Mouse (Mus musculus) embryonic stem cell, embryonic (primary cell): ENCODE measurements around the gene Calhm4.
"Not testable (repeated sequence)": the region's sequence is repeated elsewhere in the genome, so short reads cannot be mapped to it uniquely, and the experiment has no call there.

ENCODE experiments used
- CTCF ChIA-PET, 4 experiments: fragments of 300-600 bp in 2 of 4; fragments of 350-600 bp in 2 of 4; sonication (Branson Sonifier 250); formaldehyde crosslinking; loops; one replicate each; lab custom pipeline; 2022; ENCODE audit warnings: inconsistent platforms in 2 of 4; lab: Charles Lee
- POLR2A ChIA-PET, 4 experiments: fragments of 300-600 bp in 2 of 4; fragments of 350-600 bp in 2 of 4; sonication (Branson Sonifier 250); formaldehyde crosslinking; loops; one replicate each; lab custom pipeline; 2022; ENCODE audit warnings: antibody characterized with exemption in 4 of 4, inconsistent platforms in 1 of 4; lab: Charles Lee

The Calhm4 gene

GRCm38 (mm10) chr10:34018746-34019301, 25.3 kb downstream of the Calhm4 start:
- ChIA-PET POLR2A (interaction anchor here (0.6 to 6.4 kb wide), 22 partner anchors 11 to 423 kb away, joined by 3 to 51 read pairs (median 4); partner anchors contain the start of genes Tspyl1 (in 3 of the 4), Calhm5 (in 1 of the 4), Calhm6 (in 1 of the 4) and Dse (in 1 of the 4)), CTCF (interaction anchor here in 1 of 4 experiments (1.4 to 2.7 kb wide), 2 partner anchors 15 to 18 kb away, joined by 4 to 14 read pairs; no protein-coding TSS in a partner anchor)

GRCm38 (mm10) chr10:34013241-34013640, 30.9 kb downstream of the Calhm4 start:
- ChIA-PET POLR2A (no interaction called here), CTCF (interaction anchor here in 1 of 4 experiments (0.6 kb wide), 1 partner anchor 785 kb away, joined by 5 read pairs; no protein-coding TSS in a partner anchor)

- ChIA-PET CTCF (no interaction called here), POLR2A (interaction anchor here in 1 of 4 experiments (1.1 kb wide), 1 partner anchor 8 kb away, joined by 3 read pairs; no protein-coding TSS in a partner anchor)
These were observed 31.5 kb downstream of the Calhm4 start for GRCm38 (mm10) chr10:34012581-34012980.

GRCm38 (mm10) chr10:33998397-33998796, 45.7 kb downstream of the Calhm4 start:
- CTCF ChIA-PET: no interaction called here
- POLR2A ChIA-PET: interaction anchor here in 1 of 4 experiments (0.9 to 1.7 kb wide), 3 partner anchors 10 to 21 kb away, joined by 3 to 6 read pairs (median 5); partner anchors contain the start of gene Rwdd1

GRCm38 (mm10) chr10:33996686-33997085, 47.4 kb downstream of the Calhm4 start:
- CTCF ChIA-PET: not testable (repeated sequence)
- POLR2A ChIA-PET: interaction anchor here in 2 of 4 experiments (1.1 to 1.7 kb wide), 2 partner anchors 23 kb away, joined by 3 to 6 read pairs; partner anchors contain the start of gene Rwdd1 (in 2 of the 2)
